Mouse (Mus musculus) right cerebral cortex, postnatal 36 days (tissue): Measurements from ENCODE around the gene Cox11.
A peak's percentile ranks its signal among the peaks of the same experiment; 100 is the strongest.

Experiments used
- DNase-seq, 2 experiments: peaks; one replicate each; pipeline ENCODE4 v3.0.0; 2022; ENCODE audit warnings: low spot score in 2 of 2, mixed read lengths in 1 of 2

Cox11 gene

DNA sequence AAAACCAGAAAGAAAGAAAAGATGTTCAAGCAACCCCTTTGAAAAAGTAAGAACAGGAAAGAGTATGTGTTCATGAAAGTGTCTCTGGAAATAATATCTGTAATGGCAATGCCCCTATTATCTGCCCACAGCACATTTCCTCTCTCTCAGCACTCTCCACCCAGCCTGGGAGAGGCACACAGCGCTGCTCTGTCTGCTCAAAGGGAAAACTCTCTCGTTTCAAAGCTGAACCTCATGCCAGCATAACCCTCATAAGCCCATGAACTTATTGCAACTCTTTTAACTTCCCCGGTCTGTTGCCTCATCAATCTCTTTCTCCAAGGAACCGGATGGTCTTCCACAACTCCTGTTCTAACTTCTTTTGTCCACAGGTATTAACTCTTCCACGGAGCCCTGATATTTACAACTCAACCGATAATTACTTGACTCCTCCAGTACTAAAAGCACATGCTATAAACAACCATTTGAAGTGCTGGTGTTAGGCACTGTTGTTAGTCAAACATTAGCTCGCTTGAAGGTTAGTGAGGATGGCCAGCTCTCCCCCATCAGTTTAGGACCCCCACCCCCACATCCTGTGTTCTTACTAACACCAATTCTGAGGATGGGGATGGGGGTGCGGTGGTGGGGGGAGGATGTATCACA, 26.5 kb downstream of the Cox11 start:
- DNase-seq: no peak

DNA sequence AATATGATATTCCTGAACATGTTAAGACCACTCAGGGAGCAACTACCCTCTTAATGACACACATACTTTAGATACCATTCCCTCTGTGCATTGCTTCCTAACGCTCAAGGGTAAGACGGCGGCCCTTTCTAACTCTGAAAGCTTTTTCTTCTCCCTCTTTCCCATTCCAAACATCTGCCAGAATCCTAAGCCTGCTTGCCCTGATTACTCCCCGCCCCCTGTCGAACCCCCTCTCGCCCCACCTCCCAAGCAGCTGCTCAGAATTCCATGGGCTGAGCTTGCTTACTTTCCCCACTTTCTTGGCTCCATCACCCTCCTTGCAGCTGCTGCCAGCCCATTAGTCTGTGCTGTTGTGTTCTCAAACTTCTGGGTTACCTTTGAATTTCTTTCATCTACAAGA, 27.2 kb downstream of the Cox11 start:
- peak in 1 of 2 experiments; percentile 18 for DNase-seq

GRCm38 (mm10) chr11:90666144-90666757, 28.3 kb downstream of the Cox11 start:
- DNase-seq: no peak

GRCm38 (mm10) chr11:90666916-90667315, 28.9 kb downstream of the Cox11 start:
- DNase-seq: no peak

DNA sequence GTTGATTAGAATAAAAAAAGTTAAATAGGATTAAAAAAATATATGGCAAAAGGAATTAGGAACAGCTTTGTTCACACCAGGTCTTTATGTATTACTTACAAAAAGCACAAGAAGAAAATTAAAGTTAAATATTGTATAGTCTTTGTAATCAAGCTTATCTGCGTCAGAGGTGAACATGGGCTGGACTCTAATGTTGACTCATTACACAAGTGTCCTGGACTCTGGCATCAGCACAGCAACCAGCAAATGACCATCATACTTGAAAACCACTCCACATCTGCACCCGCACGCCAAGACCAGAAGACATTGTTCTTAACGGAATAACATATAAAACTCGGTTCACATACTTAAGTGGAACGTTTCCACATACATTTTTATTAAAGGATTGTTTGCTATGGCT, 29.4 kb downstream of the Cox11 start:
- DNase-seq: no peak

GRCm38 (mm10) chr11:90675479-90676110, 37.6 kb downstream of the Cox11 start:
- no peak for DNase-seq

DNA sequence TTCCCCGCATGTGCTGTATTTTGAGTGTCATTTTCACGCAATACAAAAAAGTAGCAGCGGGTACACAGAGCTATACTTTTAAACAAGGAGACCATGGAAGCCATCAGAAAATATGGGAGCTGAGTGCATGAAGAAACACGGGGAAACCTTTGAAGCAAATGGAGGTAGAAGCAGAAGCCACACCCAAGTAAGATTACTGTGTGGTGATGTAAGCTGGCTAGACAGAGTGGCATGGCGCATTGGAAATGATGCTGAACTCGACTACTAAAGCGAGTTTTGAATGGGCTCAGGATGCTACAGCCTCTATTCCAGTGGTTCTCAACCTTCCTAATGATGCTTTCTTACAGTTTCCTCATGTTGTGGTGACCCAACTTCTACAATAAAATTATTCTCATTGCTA, 39.1 kb downstream of the Cox11 start:
- DNase-seq: no peak

DNA sequence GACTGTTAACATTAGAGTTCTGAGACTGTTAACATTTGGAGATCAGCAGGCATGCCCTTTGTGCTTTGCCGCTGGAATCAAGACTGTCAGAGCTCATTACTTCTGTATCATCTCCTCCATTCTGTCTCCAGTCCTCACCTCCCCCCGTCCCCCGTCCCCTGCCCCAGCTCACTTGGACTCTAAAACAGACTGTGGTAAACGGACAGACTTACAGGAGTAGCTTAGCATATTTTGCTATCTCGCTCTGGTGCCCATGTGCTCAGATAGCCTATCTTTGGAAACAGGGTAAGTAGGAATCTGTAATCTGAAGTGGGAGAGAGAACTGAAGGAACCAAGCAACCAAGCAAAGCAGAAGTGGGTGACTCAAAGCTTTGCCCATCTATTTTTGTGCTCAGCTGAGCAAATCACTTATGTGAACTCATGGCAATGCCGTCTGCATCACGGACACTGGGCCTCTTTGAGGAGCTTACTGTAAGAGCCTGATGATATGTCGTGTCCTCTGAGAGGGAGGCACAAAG, 39.9 kb downstream of the Cox11 start:
- peak; percentile 26 to 64 for DNase-seq

- DNase-seq: no peak
Observed at GRCm38 (mm10) chr11:90678582-90678981, 40.6 kb downstream of the Cox11 start.

GRCm38 (mm10) chr11:90681171-90681570, 43.2 kb downstream of the Cox11 start:
- no peak for DNase-seq

DNA sequence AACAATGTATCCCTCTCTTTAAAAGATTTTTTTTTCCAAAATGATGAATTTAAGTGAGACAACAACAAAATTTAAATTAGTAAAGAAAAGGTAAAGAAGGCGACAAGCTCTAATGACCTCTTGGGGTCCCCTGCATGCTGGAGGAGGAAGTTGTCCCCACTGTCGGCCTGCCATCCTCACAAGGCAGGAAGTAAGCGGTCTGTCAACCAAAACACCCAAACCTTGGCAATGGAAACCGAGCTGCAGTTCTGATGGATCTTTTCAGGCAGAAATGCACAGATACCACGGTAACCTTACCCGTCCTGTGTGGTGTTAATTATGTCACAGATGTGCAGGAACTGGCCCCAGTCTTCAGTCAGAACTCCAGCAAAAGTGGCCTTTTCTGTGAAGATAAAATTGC, 46.8 kb downstream of the Cox11 start:
- DNase-seq: no peak

DNA sequence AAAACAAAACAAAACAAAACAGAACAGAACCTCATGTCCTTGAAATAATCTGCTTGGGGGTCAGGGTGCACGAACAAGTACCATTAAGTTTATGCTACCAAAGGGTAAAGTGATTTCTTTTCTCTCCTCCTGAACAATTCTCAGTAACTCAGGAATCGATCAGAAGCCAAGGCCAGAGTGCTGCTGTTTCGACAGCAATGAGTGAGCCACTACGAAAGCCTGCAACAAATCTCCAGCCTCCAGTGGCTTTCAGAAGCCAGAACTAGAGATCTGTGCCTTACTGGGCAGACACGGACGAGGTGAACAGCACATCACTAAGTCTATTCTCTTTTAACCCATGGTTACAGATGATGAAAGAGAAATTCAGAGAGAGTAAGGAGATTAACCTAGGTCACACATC, 47.2 kb downstream of the Cox11 start:
- DNase-seq: no peak

GRCm38 (mm10) chr11:90686287-90687025, 48.5 kb downstream of the Cox11 start:
- DNase-seq: no peak

GRCm38 (mm10) chr11:90687040-90687439, 49.1 kb downstream of the Cox11 start:
- no peak for DNase-seq

GRCm38 (mm10) chr11:90687460-90688416, 49.8 kb downstream of the Cox11 start, which contains the start of gene Tom1l1:
Gene Tom1l1, minus strand, starts transcription at chr11:90688366.
- peak; percentile 70 to 75 for DNase-seq

- DNase-seq: no peak
Observed at GRCm38 (mm10) chr11:90690361-90690760, 52.4 kb downstream of the Cox11 start.

- DNase-seq: no peak
Observed at GRCm38 (mm10) chr11:90694206-90694605, 56.2 kb downstream of the Cox11 start.
